Mouse (Mus musculus) bone marrow macrophage, adult 2 months (primary cell): ENCODE measurements around the gene Mphosph6. TPM values are rescaled to one million over a fixed set of nuclear protein-coding genes. Genes with fewer than 3 reads are reported as not detected.

Source experiments
- H3K27ac ChIP-seq: 2 replicates; pipeline ENCODE4 v1.5.1; 2012; ENCODE audit warnings: low read depth, low read length; ENCODE audit not compliant: insufficient read depth
- H3K4me1 ChIP-seq: 2 replicates; pipeline ENCODE4 v1.6.1; 2012; ENCODE audit warnings: low read length; ENCODE audit not compliant: control insufficient read depth, insufficient read depth
- H3K4me3 ChIP-seq: 2 replicates; pipeline ENCODE4 v1.5.1; 2012; ENCODE audit warnings: mild to moderate bottlenecking, low read length, moderate library complexity; ENCODE audit not compliant: insufficient read depth
- CTCF ChIP-seq: IDR thresholded peaks from 2 replicates; pipeline ENCODE4 v1.5.1; 2012; ENCODE audit warnings: low read depth, mild to moderate bottlenecking, low read length, moderate library complexity
- POLR2A ChIP-seq: IDR thresholded peaks from 2 replicates; pipeline ENCODE4 v1.6.1; 2012; ENCODE audit warnings: mild to moderate bottlenecking, low read depth, low read length, borderline replicate concordance
- polyA plus RNA-seq: library from polyadenylated mRNA; stranded (reverse); fragments of >200 nt; gene quantifications from 2 replicates; pipeline ENCODE4 v1.2.4, GENCODE M21; 2012; ENCODE audit not compliant: missing spikeins, insufficient read depth, insufficient read length

Gene Mphosph6
- 20.1 and 26.5 TPM in 2 replicates for polyA plus RNA-seq

DNA sequence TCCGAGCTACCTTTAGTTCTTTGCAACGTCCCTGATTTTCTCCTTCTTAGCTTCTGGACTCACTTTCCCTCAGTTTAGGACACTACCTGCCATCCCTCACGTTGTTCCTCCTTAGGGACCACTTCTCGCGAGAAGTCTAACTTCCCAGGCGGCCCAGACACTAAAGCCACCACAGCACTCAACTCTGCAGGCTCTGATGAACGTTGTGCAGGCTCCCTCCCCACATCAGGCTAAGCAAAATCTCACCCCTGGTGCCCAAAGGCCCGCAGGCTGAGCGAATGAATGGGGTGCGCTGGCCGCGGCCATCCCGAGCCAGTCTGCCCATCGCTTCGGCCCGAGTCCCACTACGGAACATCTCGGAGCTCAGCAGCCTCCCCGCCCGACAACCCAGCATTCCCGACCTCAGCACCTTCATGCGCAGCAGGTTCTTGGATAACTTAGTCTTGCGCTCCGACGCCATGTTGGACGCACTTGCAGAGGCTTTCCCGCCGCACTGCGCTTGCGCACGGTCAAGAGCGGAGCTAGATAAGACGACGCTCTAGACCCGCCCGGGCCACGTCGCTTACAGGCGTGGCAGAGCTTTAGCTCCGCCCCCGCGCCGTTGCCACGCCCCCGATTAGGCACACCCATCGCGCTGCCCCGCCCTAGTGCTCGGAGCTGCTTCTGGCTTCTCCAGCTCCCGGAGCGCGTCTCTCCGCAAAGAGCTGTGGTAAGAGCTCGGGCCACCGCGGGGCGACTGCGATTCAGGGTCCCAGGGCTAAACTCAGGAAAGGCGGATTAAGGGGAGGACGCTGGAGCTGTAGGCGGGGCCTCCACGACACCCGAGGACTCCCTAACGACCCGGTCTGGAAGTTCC, at the start of gene Mphosph6:
TSS of gene Mphosph6 (minus strand) at position 501 of the 856 bp plus-strand sequence.
- peak within 1 kb of the TSS; percentile 67 for H3K4me3 ChIP-seq
- no peak for TF ChIP-seq CTCF
- no peak for TF ChIP-seq POLR2A
- peak within 1 kb of the TSS; percentile 38 for H3K27ac ChIP-seq
- peaks cover 7% of the 10 kb centered on the region for H3K4me1 ChIP-seq

DNA sequence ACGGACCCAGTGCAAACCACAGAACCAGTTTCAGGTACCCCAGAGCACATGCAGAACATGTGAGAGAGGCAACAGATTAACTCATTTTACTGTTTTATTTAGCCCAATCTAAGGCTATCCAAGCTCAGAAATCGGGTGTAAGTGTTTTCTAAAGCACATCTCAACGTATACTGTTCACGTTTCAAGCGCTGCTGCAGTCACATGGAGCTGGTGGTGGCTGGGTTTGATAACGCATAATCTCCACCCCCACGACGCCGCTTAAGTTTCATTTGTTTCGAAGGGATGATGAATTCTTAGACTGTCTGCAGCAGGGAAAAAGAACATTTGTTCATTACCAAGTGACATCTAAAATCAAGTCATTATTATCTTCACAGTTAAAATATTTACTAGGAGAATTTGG, 48.7 kb upstream of the Mphosph6 start:
- no peak for TF ChIP-seq POLR2A
- no peak for TF ChIP-seq CTCF
- Histone ChIP-seq H3K27ac (no peak overlapping the region), H3K4me1 (peaks cover 6% of the 10 kb centered on the region), H3K4me3 (no peak overlapping the region)

GRCm38 (mm10) chr8:117847865-117848264, 46.1 kb upstream of the Mphosph6 start:
- H3K4me3 ChIP-seq = no peak overlapping the region
- H3K27ac ChIP-seq = no peak overlapping the region
- TF ChIP-seq POLR2A = no peak
- TF ChIP-seq CTCF = no peak
- no peaks in the 10 kb centered on the region for H3K4me1 ChIP-seq

DNA sequence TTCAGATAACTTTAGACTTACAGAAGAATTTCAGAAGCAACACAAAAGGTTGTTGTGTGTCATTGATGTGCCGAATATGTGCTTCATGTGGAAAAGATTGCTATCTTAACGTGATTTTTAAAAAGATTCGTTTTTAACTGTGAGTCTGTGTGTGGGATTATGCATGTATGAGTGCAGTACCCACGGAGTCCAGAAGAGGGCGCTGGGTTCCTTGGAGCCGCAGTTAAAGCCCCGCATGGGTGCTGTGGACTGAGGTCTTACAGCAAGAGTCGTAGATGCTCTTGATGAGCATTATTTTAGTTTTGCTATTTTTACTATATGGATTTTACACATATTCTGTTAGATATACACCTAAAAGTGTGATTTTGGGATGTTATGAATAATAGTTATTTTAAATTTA, 42.0 kb upstream of the Mphosph6 start:
- Histone ChIP-seq H3K4me1 (no peaks in the 10 kb centered on the region), H3K4me3 (no peak overlapping the region), H3K27ac (no peak overlapping the region)
- TF ChIP-seq POLR2A (no peak), CTCF (no peak)

GRCm38 (mm10) chr8:117813524-117813923, 11.8 kb upstream of the Mphosph6 start:
- TF ChIP-seq POLR2A (no peak), CTCF (no peak)
- H3K4me1 ChIP-seq = no peaks in the 10 kb centered on the region
- no peak overlapping the region for H3K27ac ChIP-seq
- H3K4me3 ChIP-seq = no peak overlapping the region

DNA sequence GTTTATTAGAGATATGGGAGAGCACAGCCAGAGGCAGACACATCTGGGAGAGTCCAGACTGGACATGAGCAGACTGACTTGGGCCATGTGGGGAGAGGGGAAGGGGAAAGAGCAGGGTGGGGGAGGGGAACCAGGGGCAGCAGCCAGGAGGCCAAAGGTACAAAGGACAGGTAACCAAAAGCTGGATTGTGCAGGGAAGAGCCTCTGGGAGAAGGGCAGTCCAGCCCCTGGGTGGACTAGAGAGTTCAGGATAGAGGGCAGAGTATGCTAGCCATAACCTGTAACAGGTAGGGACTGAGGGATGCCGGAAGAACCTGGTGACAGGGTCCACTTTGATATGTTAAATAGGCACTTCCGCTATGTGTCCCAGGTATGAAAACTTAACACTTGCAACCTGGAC, 8.9 kb upstream of the Mphosph6 start:
- Histone ChIP-seq H3K4me1 (no peaks in the 10 kb centered on the region), H3K27ac (no peak overlapping the region), H3K4me3 (no peak overlapping the region)
- TF ChIP-seq CTCF (no peak), POLR2A (no peak)

DNA sequence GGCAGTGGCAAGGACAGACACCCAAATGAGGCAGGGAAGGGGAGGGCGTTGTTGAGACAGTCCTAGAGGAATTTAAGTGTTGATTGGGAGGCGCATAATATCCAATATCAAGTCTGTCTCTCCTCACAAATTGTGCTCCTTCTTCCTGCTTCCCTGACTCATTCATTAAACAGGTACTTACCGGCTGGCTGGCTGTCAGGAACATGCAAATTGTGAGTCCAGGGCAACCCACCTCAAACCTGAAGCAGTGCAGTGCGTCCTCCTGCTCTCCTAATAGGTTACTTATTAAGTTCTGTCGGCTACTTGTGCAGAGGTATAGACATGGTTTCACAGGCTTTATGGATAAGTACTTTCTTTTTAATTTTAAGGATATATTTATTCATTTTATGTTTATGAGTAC, 3.7 kb upstream of the Mphosph6 start:
- Histone ChIP-seq H3K4me1 (peaks cover 5% of the 10 kb centered on the region), H3K27ac (no peak overlapping the region), H3K4me3 (no peak overlapping the region)
- TF ChIP-seq POLR2A (no peak), CTCF (no peak)

- TF ChIP-seq POLR2A = no peak
- TF ChIP-seq CTCF = no peak
- Histone ChIP-seq H3K4me1 (peaks cover 7% of the 10 kb centered on the region), H3K4me3 (peak overlapping the region; percentile 63), H3K27ac (peak overlapping the region; percentile 17; the same call in 1 of the 2 replicates)
Measured at GRCm38 (mm10) chr8:117802299-117802689, 551 bp upstream of the Mphosph6 start.

DNA sequence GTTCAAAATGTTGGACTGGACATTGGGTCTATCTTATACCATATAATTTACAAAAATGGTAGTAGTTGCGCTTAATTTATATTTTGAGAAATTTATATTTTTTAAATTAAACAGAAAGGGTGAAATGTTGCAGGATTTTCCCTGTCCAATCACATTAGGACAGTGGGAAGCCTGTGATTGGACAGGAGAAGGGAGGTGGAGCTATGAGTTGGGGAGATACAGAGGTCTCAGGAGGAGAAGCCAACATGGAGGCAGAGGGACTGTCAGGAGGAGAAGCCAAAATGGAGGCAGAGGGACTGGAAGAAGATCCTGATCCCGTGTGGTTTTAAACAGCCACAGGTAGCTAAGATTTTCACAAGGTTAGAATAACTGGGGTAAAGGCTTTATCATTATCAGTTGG, 3.7 kb downstream of the Mphosph6 start:
- Histone ChIP-seq H3K4me1 (peaks cover 7% of the 10 kb centered on the region), H3K4me3 (no peak overlapping the region), H3K27ac (no peak overlapping the region)
- no peak for TF ChIP-seq POLR2A
- TF ChIP-seq CTCF = no peak

GRCm38 (mm10) chr8:117796464-117796863, 5.3 kb downstream of the Mphosph6 start:
- TF ChIP-seq CTCF = no peak
- TF ChIP-seq POLR2A = no peak

More at GRCm38 (mm10) chr8:117796464-117796863, 5.3 kb downstream of the Mphosph6 start:
- Histone ChIP-seq H3K4me3 (no peak overlapping the region), H3K4me1 (peaks cover 7% of the 10 kb centered on the region), H3K27ac (no peak overlapping the region)
